13 mouse cellular contexts compared by ENCODE assay signal in genomic region chr7:115840613-115841012, GRCm38 (mm10).
"Had no signal": no experiment of that assay in that cellular context is flagged by ENCODE, and none has a peak within 500 bp of the region (broad histone marks: within the 10 kb centered on the region; RNA-seq: fewer than 3 reads in every experiment).

No protein-coding gene starts in this region.

- H3K36me3 ChIP-seq: limb, embryonic 10.5 days; midbrain, embryonic 13.5 days had no signal

- DNase-seq: kidney, adult 9 months; kidney, postnatal 10 days; lung, embryonic 14.5 days; lung, postnatal 14 days; right cerebral cortex, postnatal 25 days; thymus, postnatal 4 days had no signal

- H3K27me3 ChIP-seq: midbrain, embryonic 13.5 days had no signal

- H3K4me3 ChIP-seq: left cerebral cortex, adult 2 months; limb, embryonic 10.5 days; midbrain, embryonic 13.5 days had no signal

- H3K27ac ChIP-seq: left cerebral cortex, adult 2 months; limb, embryonic 10.5 days; macrophage; midbrain, embryonic 13.5 days; stomach, postnatal 0 days had no signal

- H3K4me2 ChIP-seq: lung, embryonic 14.5 days; midbrain, embryonic 13.5 days had no signal

- ATAC-seq: inflammation-experienced regulatory T-cells, adult 6 months; intestine, postnatal 0 days; midbrain, embryonic 13.5 days had no signal

- H3K9me3 ChIP-seq: limb, embryonic 10.5 days; midbrain, embryonic 13.5 days had no signal

- H3K9ac ChIP-seq: lung, embryonic 14.5 days; midbrain, embryonic 13.5 days had no signal

- H3K4me1 ChIP-seq: limb, embryonic 10.5 days; midbrain, embryonic 13.5 days had no signal
